16 mouse cellular contexts compared by ENCODE assay signal in the genomic region with DNA sequence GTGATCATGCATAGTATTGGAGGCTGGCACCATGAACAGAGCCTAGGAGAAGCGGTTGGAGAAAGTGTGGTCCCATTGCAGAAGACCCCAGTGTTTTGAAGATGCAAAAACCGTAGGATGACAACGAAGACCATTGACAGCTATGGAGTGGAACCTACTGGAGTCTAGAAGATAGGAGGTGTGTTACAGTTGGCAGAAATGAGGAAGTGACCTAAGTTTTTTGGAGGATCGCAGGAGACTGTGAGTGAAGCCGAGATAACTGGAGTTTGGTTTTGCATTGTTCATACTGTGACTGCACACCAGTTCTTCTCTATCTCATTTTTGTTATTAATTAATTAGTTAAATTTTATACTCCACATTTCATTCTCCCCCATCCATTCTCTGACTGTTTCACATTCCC.
"Had no signal": no experiment of that assay in that cellular context is flagged by ENCODE, and none has a peak within 500 bp of the region (broad histone marks: within the 10 kb centered on the region; RNA-seq: fewer than 3 reads in every experiment).

No protein-coding gene starts in this region.

- H3K36me3 ChIP-seq: lung, embryonic 15.5 days; midbrain, embryonic 15.5 days; neural tube, embryonic 12.5 days; stomach, embryonic 15.5 days had no signal

- H3K4me3 ChIP-seq: lung, embryonic 15.5 days; megakaryocyte, embryonic 14.5 days; midbrain, embryonic 13.5 days; midbrain, embryonic 15.5 days; neural tube, embryonic 12.5 days; stomach, embryonic 15.5 days had no signal

- H3K4me1 ChIP-seq: lung, embryonic 15.5 days; megakaryocyte, embryonic 14.5 days; midbrain, embryonic 13.5 days; midbrain, embryonic 15.5 days; neural tube, embryonic 12.5 days; stomach, embryonic 15.5 days had no signal

- H3K27me3 ChIP-seq: lung, embryonic 15.5 days; megakaryocyte, embryonic 14.5 days; midbrain, embryonic 13.5 days; midbrain, embryonic 15.5 days; neural tube, embryonic 12.5 days; stomach, embryonic 15.5 days had no signal

- DNase-seq: liver, postnatal 0 days; lung, adult 2 months; lung, postnatal 14 days; lung, postnatal 36 days; right cerebral cortex, postnatal 14 days; thymus, adult 2 months; thymus, postnatal 25 days had no signal

- H3K9ac ChIP-seq: liver, postnatal 0 days; lung, embryonic 15.5 days; midbrain, embryonic 13.5 days; midbrain, embryonic 15.5 days; neural tube, embryonic 12.5 days; stomach, embryonic 15.5 days had no signal

- H3K27ac ChIP-seq: lung, embryonic 15.5 days; macrophage; midbrain, embryonic 13.5 days; midbrain, embryonic 15.5 days; neural tube, embryonic 12.5 days; stomach, embryonic 15.5 days; stomach, postnatal 0 days had no signal

- ATAC-seq: liver, postnatal 0 days; lung, postnatal 0 days; midbrain, embryonic 13.5 days; midbrain, embryonic 15.5 days had no signal

- H3K9me3 ChIP-seq: lung, embryonic 15.5 days; megakaryocyte, embryonic 14.5 days; midbrain, embryonic 13.5 days; midbrain, embryonic 15.5 days; neural tube, embryonic 12.5 days; stomach, embryonic 15.5 days had no signal
